Comparison of ENCODE assay signal across 28 mouse cellular contexts in genomic region chr7:64013023-64013547, GRCm38 (mm10).
DNase-seq lines count a peak whose midpoint lies in the region; ATAC-seq and TF ChIP-seq lines count a peak whose summit lies in the region.
"Had no signal": no experiment of that assay in that cellular context is flagged by ENCODE, and none has a peak within 500 bp of the region (broad histone marks: within the 10 kb centered on the region; RNA-seq: fewer than 3 reads in every experiment).

No protein-coding gene starts in this region.

- TF ChIP-seq POLR2A in MEL (IDR thresholded peaks at IDR 0.05; ENCODE audit: control insufficient read depth in 1 of 2, insufficient read depth in 1 of 2, low read depth in 1 of 2, low read length in 2 of 2, poor library complexity in 1 of 2), result 0 out of 4 replicates have a peak, but pooled peaks of 1 of the 2 experiments have one; percentile 23

- peak overlapping the region; percentile 43 for H3K9ac ChIP-seq in MEL (ENCODE audit: control insufficient read depth, low read depth, low read length, poor library complexity, severe bottlenecking)
- H3K9ac ChIP-seq in liver, embryonic 11.5 days (ENCODE audit: low read depth, low read length), result 0 out of 2 replicates have a peak overlapping the region, but pooled peaks have one; percentile 22
- peak overlapping the region; percentile 15; the same call in 1 of the 2 replicates for H3K9ac ChIP-seq in liver, embryonic 16.5 days (ENCODE audit: low read depth, low read length)
- H3K9ac ChIP-seq: heart, embryonic 13.5 days; hindbrain, embryonic 15.5 days; limb, embryonic 15.5 days; lung, embryonic 15.5 days; midbrain, embryonic 15.5 days; neural tube, embryonic 15.5 days had no signal

- DNase-seq in MEL (ENCODE audit: low read depth, low spot score), result peak; percentile 68
- no peak for DNase-seq in liver, embryonic 11.5 days (ENCODE audit: low spot score)
- DNase-seq in forebrain, embryonic 10.5 days (ENCODE audit: extremely low spot score, low spot score), result no peak
- DNase-seq in embryo, embryonic 10 days (ENCODE audit: low spot score), result no peak
- DNase-seq: adrenal gland, adult 2 months; cerebellum, adult 2 months; cerebellum, postnatal 25 days; heart, postnatal 10 days; kidney, adult 11 months; kidney, postnatal 14 days; layer of hippocampus, adult 9-11 months; lung, postnatal 36 days; retina, postnatal 1 day; right cerebral cortex, postnatal 14 days had no signal

- peak; percentile 12 to 67; a peak in 2 of 4 replicates for TF ChIP-seq EP300 in MEL (IDR thresholded peaks at IDR 0.05; ENCODE audit: low read depth in 1 of 2, low read length in 2 of 2)

- peak overlapping the region; percentile 76 for H3K27ac ChIP-seq in MEL (ENCODE audit: control insufficient read depth, low read depth, low read length)
- peak overlapping the region; percentile 89; the same call in 1 of the 2 replicates for H3K27ac ChIP-seq in liver, embryonic 11.5 days (ENCODE audit: low read depth, low read length)
- peak overlapping the region; percentile 75 for H3K27ac ChIP-seq in liver, embryonic 16.5 days (ENCODE audit: low read length)
- no peak overlapping the region for H3K27ac ChIP-seq in forebrain, embryonic 10.5 days
- H3K27ac ChIP-seq: heart, embryonic 13.5 days; hindbrain, embryonic 15.5 days; limb, embryonic 10.5 days; limb, embryonic 15.5 days; lung, embryonic 15.5 days; midbrain, embryonic 10.5 days; midbrain, embryonic 15.5 days; neural tube, embryonic 15.5 days had no signal

- 49% methylated on average over 5 of the region's 5 CpGs for WGBS in liver, embryonic 11.5 days
- WGBS in liver, embryonic 16.5 days (ENCODE audit: insufficient replicate concordance), result 30% methylated on average over 5 of the region's 5 CpGs
- 89% methylated on average over 5 of the region's 5 CpGs for WGBS in forebrain, embryonic 10.5 days

- H3K36me3 ChIP-seq in megakaryocyte, embryonic 14.5 days (replicated peaks; ENCODE audit: low read length), result peaks cover 4% of the 10 kb centered on the region
- H3K36me3 ChIP-seq in MEL (ENCODE audit: control insufficient read depth in 1 of 2, insufficient read depth in 2 of 2, low read length in 2 of 2), result peaks cover 0 to 21% of the 10 kb centered on the region in 2 experiments; a peak in 2 of 4 replicates
- no peaks in the 10 kb centered on the region for H3K36me3 ChIP-seq in liver, embryonic 11.5 days (ENCODE audit: control insufficient read depth, insufficient read depth, low read length)
- no peaks in the 10 kb centered on the region for H3K36me3 ChIP-seq in liver, embryonic 16.5 days (ENCODE audit: control insufficient read depth, insufficient read depth)
- H3K36me3 ChIP-seq in forebrain, embryonic 10.5 days (replicated peaks), result no peaks in the 10 kb centered on the region
- H3K36me3 ChIP-seq: heart, embryonic 13.5 days; hindbrain, embryonic 15.5 days; limb, embryonic 10.5 days; limb, embryonic 15.5 days; lung, embryonic 15.5 days; midbrain, embryonic 10.5 days; midbrain, embryonic 15.5 days; neural tube, embryonic 15.5 days had no signal

- H3K4me1 ChIP-seq in megakaryocyte, embryonic 14.5 days, result peaks cover 76% of the 10 kb centered on the region
- peaks cover 23 to 36% of the 10 kb centered on the region in 2 experiments for H3K4me1 ChIP-seq in MEL (ENCODE audit: control insufficient read depth in 1 of 2, insufficient read depth in 2 of 2, low read length in 2 of 2)
- H3K4me1 ChIP-seq in liver, embryonic 11.5 days (replicated peaks; ENCODE audit: control insufficient read depth, insufficient read depth, low read length), result peaks cover 32% of the 10 kb centered on the region
- H3K4me1 ChIP-seq in liver, embryonic 16.5 days (ENCODE audit: control insufficient read depth, low read depth, low read length), result peaks cover 33% of the 10 kb centered on the region
- no peaks in the 10 kb centered on the region for H3K4me1 ChIP-seq in forebrain, embryonic 10.5 days
- H3K4me1 ChIP-seq: hindbrain, embryonic 15.5 days; limb, embryonic 10.5 days; lung, embryonic 15.5 days; midbrain, embryonic 10.5 days; midbrain, embryonic 15.5 days; neural tube, embryonic 15.5 days had no signal

- no peak for TF ChIP-seq CTCF in MEL (IDR thresholded peaks at IDR 0.05 in 2 of 3, conservative IDR thresholded peaks at IDR 0.05 in 1 of 3; ENCODE audit: control insufficient read depth in 1 of 3, insufficient read depth in 1 of 3, low read depth in 2 of 3, low read length in 3 of 3, poor library complexity in 1 of 3, severe bottlenecking in 1 of 3)

- ATAC-seq in megakaryocyte, adult 5-6 weeks (ENCODE audit: poor library complexity, severe bottlenecking), result no peak
- peak; percentile 45 for ATAC-seq in liver, embryonic 11.5 days (replicated peaks; ENCODE audit: low FRiP score)
- peak; percentile 46 for ATAC-seq in liver, embryonic 16.5 days (ENCODE audit: low read depth)
- ATAC-seq: activated CD4-positive, CD25-positive, alpha-beta regulatory T cell, adult 4 months; forebrain, embryonic 16.5 days; inflammation-experienced regulatory T-cells, adult 6 months; midbrain, embryonic 15.5 days had no signal

- H3K4me2 ChIP-seq in liver, embryonic 11.5 days, result no peak overlapping the region
- no peak overlapping the region for H3K4me2 ChIP-seq in liver, embryonic 16.5 days (ENCODE audit: low read depth, low read length)
- H3K4me2 ChIP-seq: heart, embryonic 13.5 days; hindbrain, embryonic 15.5 days; limb, embryonic 15.5 days; lung, embryonic 15.5 days; midbrain, embryonic 15.5 days; neural tube, embryonic 15.5 days had no signal

- no peak for TF ChIP-seq RAD21 in MEL (IDR thresholded peaks at IDR 0.05; ENCODE audit: low read depth, low read length)

- H3K9me3 ChIP-seq in megakaryocyte, embryonic 14.5 days, result no peaks in the 10 kb centered on the region
- no peaks in the 10 kb centered on the region for H3K9me3 ChIP-seq in MEL (replicated peaks; ENCODE audit: insufficient read depth, low read length)
- no peaks in the 10 kb centered on the region; the same call in 1 of the 2 replicates for H3K9me3 ChIP-seq in liver, embryonic 11.5 days (ENCODE audit: control insufficient read depth, low read length)
- H3K9me3 ChIP-seq in liver, embryonic 16.5 days (replicated peaks; ENCODE audit: control insufficient read depth, low read length), result no peaks in the 10 kb centered on the region
- H3K9me3 ChIP-seq in forebrain, embryonic 10.5 days, result no peaks in the 10 kb centered on the region
- H3K9me3 ChIP-seq: heart, embryonic 13.5 days; hindbrain, embryonic 15.5 days; limb, embryonic 10.5 days; limb, embryonic 15.5 days; lung, embryonic 15.5 days; midbrain, embryonic 10.5 days; midbrain, embryonic 15.5 days; neural tube, embryonic 15.5 days had no signal

- no peaks in the 10 kb centered on the region; the same call in 1 of the 2 replicates for H3K79me2 ChIP-seq in MEL (ENCODE audit: control insufficient read depth, insufficient read depth, low read length, poor library complexity)

- no peaks in the 10 kb centered on the region for H3K27me3 ChIP-seq in megakaryocyte, embryonic 14.5 days (replicated peaks)
- H3K27me3 ChIP-seq in MEL (ENCODE audit: control insufficient read depth in 1 of 2, insufficient read depth in 2 of 2, low read length in 2 of 2), result no peaks in the 10 kb centered on the region
- no peaks in the 10 kb centered on the region for H3K27me3 ChIP-seq in liver, embryonic 11.5 days (replicated peaks; ENCODE audit: control insufficient read depth, insufficient read depth, low read length)
- H3K27me3 ChIP-seq in liver, embryonic 16.5 days (ENCODE audit: control insufficient read depth, insufficient read depth, low read depth, low read length), result no peaks in the 10 kb centered on the region
- no peaks in the 10 kb centered on the region for H3K27me3 ChIP-seq in forebrain, embryonic 10.5 days (ENCODE audit: poor library complexity, severe bottlenecking)
- H3K27me3 ChIP-seq: heart, embryonic 13.5 days; hindbrain, embryonic 15.5 days; limb, embryonic 15.5 days; lung, embryonic 15.5 days; midbrain, embryonic 15.5 days; neural tube, embryonic 15.5 days had no signal

- H3K4me3 ChIP-seq in megakaryocyte, embryonic 14.5 days (replicated peaks), result peak overlapping the region; percentile 73
- H3K4me3 ChIP-seq in MEL (ENCODE audit: control insufficient read depth in 1 of 2, insufficient read depth in 1 of 2, low read depth in 2 of 2, low read length in 2 of 2), result peak overlapping the region in 1 of 2 experiments; percentile 38; a peak in 2 of 4 replicates
- H3K4me3 ChIP-seq in liver, embryonic 11.5 days (ENCODE audit: low read depth, low read length), result no peak overlapping the region
- no peak overlapping the region for H3K4me3 ChIP-seq in liver, embryonic 16.5 days (ENCODE audit: low read depth, low read length)
- H3K4me3 ChIP-seq in forebrain, embryonic 10.5 days, result no peak overlapping the region
- H3K4me3 ChIP-seq: heart, embryonic 13.5 days; hindbrain, embryonic 15.5 days; limb, embryonic 10.5 days; limb, embryonic 15.5 days; lung, embryonic 15.5 days; midbrain, embryonic 10.5 days; midbrain, embryonic 15.5 days; neural tube, embryonic 15.5 days had no signal

TF ChIP-seq in MEL, 35 proteins besides CTCF, POLR2A, EP300 and RAD21:
- TF ChIP-seq POLR2AphosphoS5 (IDR thresholded peaks at IDR 0.05; ENCODE audit: borderline replicate concordance, low read depth, low read length) (no peak), RCOR1 (IDR thresholded peaks at IDR 0.05; ENCODE audit: low read depth, low read length) (peak; percentile 28), TCF12 (IDR thresholded peaks at IDR 0.05; ENCODE audit: low read depth, low read length) (peak; percentile 21; the same call in 1 of the 2 replicates), TBP (IDR thresholded peaks at IDR 0.05; ENCODE audit: low read depth, low read length) (no peak), GABPA (IDR thresholded peaks at IDR 0.05; ENCODE audit: low read depth, low read length) (no peak), ETS1 (IDR thresholded peaks at IDR 0.05; ENCODE audit: low read depth, low read length) (peak; percentile 56), MXI1 (IDR thresholded peaks at IDR 0.05; ENCODE audit: low read depth, low read length) (peak; percentile 49; the same call in 1 of the 2 replicates), GATA1 (IDR thresholded peaks at IDR 0.05; ENCODE audit: low read depth, low read length) (peak; percentile 60)
TF ChIP-seq in MEL: peak in this region for 5.
